Mouse (Mus musculus) limb, embryonic 14.5 days (tissue): ENCODE measurements around the gene Matn1. TPM values are rescaled to one million over a fixed set of nuclear protein-coding genes. Genes with fewer than 3 reads are reported as not detected.

Experiments
- ATAC-seq: fragments of 200-750 bp; cut with Nextera tagmentation; 2 replicates; pipeline ENCODE4 v1.8.0; 2017; ENCODE audit warnings: low read depth, moderate number of reproducible peaks, moderate TSS enrichment; ENCODE audit not compliant: low FRiP score
- DNase-seq: peaks from one replicate; pipeline ENCODE4 v3.0.0-alpha.2; 2015; ENCODE audit warnings: low spot score
- H3K27ac ChIP-seq: fragments of 300-500 bp; sonication (generic); replicated peaks from 2 replicates; pipeline ENCODE4 v1.5.1; 2014; ENCODE audit warnings: low read depth, mild to moderate bottlenecking, low read length, moderate library complexity, mixed read lengths
- H3K27me3 ChIP-seq: fragments of 300-500 bp; sonication (generic); 2 replicates; pipeline ENCODE4 v1.6.1; 2014; ENCODE audit warnings: low read length, mixed read lengths; ENCODE audit not compliant: control insufficient read depth, insufficient read depth
- H3K36me3 ChIP-seq: fragments of 300-500 bp; sonication (generic); 2 replicates; pipeline ENCODE4 v1.6.1; 2014; ENCODE audit warnings: mild to moderate bottlenecking, low read length, moderate library complexity, mixed read lengths; ENCODE audit not compliant: control insufficient read depth, insufficient read depth
- H3K4me1 ChIP-seq: fragments of 300-500 bp; sonication (generic); 2 replicates; pipeline ENCODE4 v1.6.1; 2014; ENCODE audit warnings: antibody characterized with exemption, low read length, mixed read lengths; ENCODE audit not compliant: control insufficient read depth, insufficient read depth
- H3K4me2 ChIP-seq: fragments of 300-500 bp; sonication (generic); replicated peaks from 2 replicates; pipeline ENCODE4 v1.6.1; 2014; ENCODE audit warnings: low read depth, mild to moderate bottlenecking, low read length, moderate library complexity; ENCODE audit not compliant: severe bottlenecking
- H3K4me3 ChIP-seq: fragments of 300-500 bp; sonication (generic); replicated peaks from 2 replicates; pipeline ENCODE4 v1.5.1; 2014; ENCODE audit warnings: low read length
- H3K9ac ChIP-seq: fragments of 300-500 bp; sonication (generic); 2 replicates; pipeline ENCODE4 v1.6.1; 2014; ENCODE audit warnings: mild to moderate bottlenecking, low read depth, low read length, moderate library complexity; ENCODE audit not compliant: severe bottlenecking
- H3K9me3 ChIP-seq: fragments of 300-500 bp; sonication (generic); 2 replicates; pipeline ENCODE4 v1.6.1; 2016; ENCODE audit warnings: low read length; ENCODE audit not compliant: control insufficient read depth
- POLR2A ChIP-seq: fragments of 200-500 bp; IDR thresholded peaks from 2 replicates; pipeline ENCODE4 v1.8.0; 2012; ENCODE audit warnings: inconsistent platforms, mild to moderate bottlenecking, moderate library complexity, borderline replicate concordance; ENCODE audit not compliant: insufficient read depth, insufficient read length; ENCODE audit errors: extremely low read depth
- WGBS: fragments of 180-500 bp; shearing (Covaris S2); extraction: QIAGEN DNeasy Blood & Tissue Kit; methylation state at CpG from one replicate; pipeline ENCODE4 v1.1.7; 2014; 5-methylcytosine and 5-hydroxymethylcytosine counted together
- polyA plus RNA-seq, 2 experiments: library from polyadenylated mRNA; depleted of rRNA in 1 of 2; stranded (reverse) in 1 of 2; unstranded in 1 of 2; fragments of >200 nt; fragmentation: Nextera tagmentation in 1 of 2; extraction: Ambion mirVana in 1 of 2; gene quantifications; 2 replicates each; pipeline versions ENCODE4 v1.2.1 to v1.2.3; 2012 to 2014

Matn1 gene
- polyA plus RNA-seq, 2 experiments: 113 to 471 TPM

- H3K27ac ChIP-seq: no peak overlapping the region
Measured at GRCm38 (mm10) chr4:130907200-130908069, 36.8 kb upstream of the Matn1 start.

GRCm38 (mm10) chr4:130908133-130908532 is 36.1 kb upstream of the Matn1 start:
- no peak overlapping the region for H3K27ac ChIP-seq
- TF ChIP-seq POLR2A: no peak
- peaks cover 30% of the 10 kb centered on the region for H3K4me1 ChIP-seq

More at GRCm38 (mm10) chr4:130907200-130908069, 36.8 kb upstream of the Matn1 start:
- WGBS: 70% methylated on average over 19 of the region's 19 CpGs
- H3K36me3 ChIP-seq: no peaks in the 10 kb centered on the region
- TF ChIP-seq POLR2A: no peak
- no peak overlapping the region for H3K4me2 ChIP-seq
- peaks cover 27% of the 10 kb centered on the region for H3K4me1 ChIP-seq
- ATAC-seq (no peak), DNase-seq (no peak)
- no peaks in the 10 kb centered on the region for H3K9me3 ChIP-seq
- H3K9ac ChIP-seq: no peak overlapping the region
- no peak overlapping the region for H3K4me3 ChIP-seq
- H3K27me3 ChIP-seq: no peaks in the 10 kb centered on the region

GRCm38 (mm10) chr4:130909167-130909874 is 34.9 kb upstream of the Matn1 start:
- Histone ChIP-seq H3K9me3 (no peaks in the 10 kb centered on the region), H3K4me2 (no peak overlapping the region), H3K27ac (no peak overlapping the region), H3K4me3 (no peak overlapping the region), H3K9ac (no peak overlapping the region), H3K4me1 (peaks cover 32% of the 10 kb centered on the region), H3K27me3 (no peaks in the 10 kb centered on the region), H3K36me3 (no peaks in the 10 kb centered on the region)
- no peak for TF ChIP-seq POLR2A
- ATAC-seq (no peak), DNase-seq (no peak)
- 55% methylated on average over 17 of the region's 17 CpGs for WGBS

More at GRCm38 (mm10) chr4:130908133-130908532, 36.1 kb upstream of the Matn1 start:
- DNase-seq (no peak), ATAC-seq (no peak)
- no peaks in the 10 kb centered on the region for H3K9me3 ChIP-seq
- H3K4me3 ChIP-seq: no peak overlapping the region
- H3K9ac ChIP-seq: no peak overlapping the region
- H3K27me3 ChIP-seq: no peaks in the 10 kb centered on the region
- H3K36me3 ChIP-seq: no peaks in the 10 kb centered on the region
- H3K4me2 ChIP-seq: no peak overlapping the region
- 91% methylated on average over 10 of the region's 10 CpGs for WGBS

- DNase-seq (no peak), ATAC-seq (no peak)
- no peak overlapping the region for H3K27ac ChIP-seq
- peaks cover 29% of the 10 kb centered on the region for H3K4me1 ChIP-seq
- H3K4me2 ChIP-seq: no peak overlapping the region
- H3K4me3 ChIP-seq: no peak overlapping the region
- H3K36me3 ChIP-seq: no peaks in the 10 kb centered on the region
- H3K9me3 ChIP-seq: no peaks in the 10 kb centered on the region
- H3K9ac ChIP-seq: no peak overlapping the region
- no peaks in the 10 kb centered on the region for H3K27me3 ChIP-seq
- WGBS: 21% methylated on average over 5 of the region's 7 CpGs
- no peak for TF ChIP-seq POLR2A
Measured at GRCm38 (mm10) chr4:130910666-130911065, 33.5 kb upstream of the Matn1 start.

DNA sequence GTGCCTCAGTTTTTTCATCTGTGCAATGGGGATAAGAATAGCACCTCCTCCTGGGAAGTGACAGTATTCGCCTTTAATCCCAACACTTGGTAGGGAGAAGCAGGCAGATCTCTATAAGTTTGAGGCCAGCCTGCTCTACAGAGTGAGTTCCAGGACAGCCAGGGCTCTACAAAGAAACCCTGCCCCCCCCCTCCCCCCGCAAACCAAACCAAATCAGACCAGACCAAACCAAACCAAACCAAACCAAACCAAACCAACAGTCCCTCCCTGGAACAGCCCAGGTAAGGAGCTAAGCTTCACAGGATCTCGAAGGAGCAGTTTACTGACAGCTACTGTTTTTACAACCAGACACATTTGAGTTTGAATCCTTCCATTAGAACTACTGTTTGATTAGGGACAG is 31.6 kb upstream of the Matn1 start:
- H3K9me3 ChIP-seq: no peaks in the 10 kb centered on the region
- peaks cover 12% of the 10 kb centered on the region; the same call in 1 of the 2 replicates for H3K4me1 ChIP-seq
- no peaks in the 10 kb centered on the region for H3K27me3 ChIP-seq
- H3K4me2 ChIP-seq: no peak overlapping the region
- DNase-seq: no peak
- no peak overlapping the region for H3K4me3 ChIP-seq
- no peak for TF ChIP-seq POLR2A
- H3K9ac ChIP-seq: no peak overlapping the region
- H3K36me3 ChIP-seq: no peaks in the 10 kb centered on the region
- H3K27ac ChIP-seq: no peak overlapping the region
- no peak for ATAC-seq
- WGBS: 81% methylated on average over 3 of the region's 3 CpGs
